Mouse (Mus musculus) granulocyte monocyte progenitor cell, adult 5-6 weeks (primary cell): ENCODE data around the gene Acer2. TPM values are rescaled to one million over a fixed set of nuclear protein-coding genes. Genes with fewer than 3 reads are reported as not detected.

Experiments
- ATAC-seq: replicated peaks from 2 replicates; pipeline ENCODE4 v1.8.0; 2016; ENCODE audit warnings: mild to moderate bottlenecking, moderate TSS enrichment, inconsistent platforms; ENCODE audit not compliant: poor library complexity, severe bottlenecking
- total RNA-seq, 2 experiments: library from RNA; stranded (forward) in 1 of 2; stranded (reverse) in 1 of 2; fragments of 200-712, 200-1000 nt in 1 of 2; fragments of >200 nt in 1 of 2; fragmentation: Nextera tagmentation in 1 of 2; gene quantifications; 2 replicates each; pipeline ENCODE4 v1.2.3; 2014 to 2017

The Acer2 gene
- total RNA-seq, 2 experiments from 2014 or later, result 1.2 to 1.5 TPM

- no peak for ATAC-seq
Observed at GRCm38 (mm10) chr4:86943296-86943695, 69.1 kb downstream of the Acer2 start.

- ATAC-seq, result peak; percentile 62
Observed at GRCm38 (mm10) chr4:86948794-86949193, 74.6 kb downstream of the Acer2 start.

GRCm38 (mm10) chr4:86953519-86953918, 79.3 kb downstream of the Acer2 start:
- no peak for ATAC-seq

GRCm38 (mm10) chr4:86955448-86955847, 81.3 kb downstream of the Acer2 start:
- no peak for ATAC-seq

- peak; percentile 56 for ATAC-seq
Observed at GRCm38 (mm10) chr4:86957576-86958411, 83.6 kb downstream of the Acer2 start.

- ATAC-seq, result no peak
Observed at GRCm38 (mm10) chr4:86977272-86977671, 103.1 kb downstream of the Acer2 start.

Other genes starting within 250 kb of the Acer2 start
- 51.6 and 63.3 TPM in 2 replicates for gene Plin2, start 204.3 kb upstream of the Acer2 start, total RNA-seq (2014; fragmentation: Nextera tagmentation)
- 73.6 and 73.7 TPM in 2 replicates for gene Plin2, start 204.3 kb upstream of the Acer2 start, total RNA-seq (2017)
- 14.0 and 34.5 TPM in 2 replicates for gene Dennd4c, start 125.8 kb upstream of the Acer2 start, total RNA-seq (2014; fragmentation: Nextera tagmentation)
- 20.4 and 20.7 TPM in 2 replicates for gene Dennd4c, start 125.8 kb upstream of the Acer2 start, total RNA-seq (2017)
- 3,886 and 3,908 TPM in 2 replicates for gene Rps6, start 17.0 kb upstream of the Acer2 start, total RNA-seq (2014; fragmentation: Nextera tagmentation)
- 1,184 and 1,551 TPM in 2 replicates for gene Rps6, start 17.0 kb upstream of the Acer2 start, total RNA-seq (2017)